ENCODE assay signal across 8 mouse cellular contexts in genomic region chr17:63185531-63185930, GRCm38 (mm10).
DNase-seq lines count a peak whose midpoint lies in the region; ATAC-seq and TF ChIP-seq lines count a peak whose summit lies in the region.

No protein-coding gene starts in this region.

- WGBS in kidney, postnatal 0 days: 33% methylated on average over 9 of the region's 9 CpGs
- WGBS in kidney, embryonic 14.5 days: 42% methylated on average over 9 of the region's 9 CpGs
- 48% methylated on average over 9 of the region's 9 CpGs for WGBS in forebrain, embryonic 10.5 days
- WGBS in midbrain, embryonic 15.5 days: 19% methylated on average over 9 of the region's 9 CpGs
- WGBS in intestine, postnatal 0 days: 42% methylated on average over 9 of the region's 9 CpGs

- peak; percentile 52 for DNase-seq in kidney, postnatal 0 days (ENCODE audit: low spot score)
- DNase-seq in forebrain, embryonic 10.5 days (ENCODE audit: extremely low spot score, low spot score): peak; percentile 44
- peak; percentile 54 for DNase-seq in layer of hippocampus, adult 11-12 months (ENCODE audit: low spot score)
- no peak for DNase-seq in frontal cortex, postnatal 25 days (ENCODE audit: low spot score in 2 of 2)
- DNase-seq in c-Kit-positive CD71-positive TER-119-positive erythroid progenitor cells, embryonic 14.5 days (ENCODE audit: low spot score): no peak

- no peak overlapping the region for H3K9ac ChIP-seq in kidney, postnatal 0 days (ENCODE audit: low read depth, low read length)
- no peak overlapping the region for H3K9ac ChIP-seq in kidney, embryonic 14.5 days (ENCODE audit: low read depth, low read length)
- H3K9ac ChIP-seq in midbrain, embryonic 15.5 days: no peak overlapping the region
- no peak overlapping the region for H3K9ac ChIP-seq in intestine, postnatal 0 days (ENCODE audit: low read depth, low read length)

- no peak overlapping the region for H3K27ac ChIP-seq in kidney, postnatal 0 days
- no peak overlapping the region for H3K27ac ChIP-seq in kidney, embryonic 14.5 days (ENCODE audit: low read depth, low read length)
- H3K27ac ChIP-seq in forebrain, embryonic 10.5 days: no peak overlapping the region
- H3K27ac ChIP-seq in midbrain, embryonic 15.5 days: no peak overlapping the region
- H3K27ac ChIP-seq in intestine, postnatal 0 days (ENCODE audit: low read depth, low read length): no peak overlapping the region

- H3K4me3 ChIP-seq in kidney, postnatal 0 days (replicated peaks; ENCODE audit: low read depth, low read length): no peak overlapping the region
- no peak overlapping the region for H3K4me3 ChIP-seq in kidney, embryonic 14.5 days (ENCODE audit: low read length)
- H3K4me3 ChIP-seq in forebrain, embryonic 10.5 days: no peak overlapping the region; the same call in 1 of the 2 replicates
- H3K4me3 ChIP-seq in midbrain, embryonic 15.5 days: no peak overlapping the region
- no peak overlapping the region for H3K4me3 ChIP-seq in intestine, postnatal 0 days (ENCODE audit: low read depth, low read length)

- H3K4me1 ChIP-seq in kidney, postnatal 0 days (replicated peaks; ENCODE audit: insufficient read depth, low read length): no peaks in the 10 kb centered on the region
- H3K4me1 ChIP-seq in kidney, embryonic 14.5 days (ENCODE audit: control insufficient read depth, insufficient read depth, low read length): no peaks in the 10 kb centered on the region
- peaks cover 28% of the 10 kb centered on the region for H3K4me1 ChIP-seq in forebrain, embryonic 10.5 days
- H3K4me1 ChIP-seq in midbrain, embryonic 15.5 days: peaks cover 10% of the 10 kb centered on the region
- no peaks in the 10 kb centered on the region for H3K4me1 ChIP-seq in intestine, postnatal 0 days (replicated peaks; ENCODE audit: control insufficient read depth, insufficient read depth, low read length)

- no peak; the same call in 1 of the 2 replicates for ATAC-seq in kidney, postnatal 0 days (replicated peaks; ENCODE audit: low FRiP score, low read depth)
- ATAC-seq in kidney, embryonic 14.5 days (ENCODE audit: low FRiP score, low TSS enrichment): no peak
- ATAC-seq in midbrain, embryonic 15.5 days (replicated peaks): no peak
- ATAC-seq in intestine, postnatal 0 days: no peak

- H3K36me3 ChIP-seq in kidney, postnatal 0 days (ENCODE audit: insufficient read depth, low read length): no peaks in the 10 kb centered on the region
- H3K36me3 ChIP-seq in kidney, embryonic 14.5 days (ENCODE audit: control insufficient read depth, insufficient read depth, low read length): no peaks in the 10 kb centered on the region
- H3K36me3 ChIP-seq in forebrain, embryonic 10.5 days (replicated peaks): no peaks in the 10 kb centered on the region
- H3K36me3 ChIP-seq in midbrain, embryonic 15.5 days (replicated peaks): no peaks in the 10 kb centered on the region
- no peaks in the 10 kb centered on the region for H3K36me3 ChIP-seq in intestine, postnatal 0 days (ENCODE audit: control insufficient read depth, insufficient read depth)

- no peaks in the 10 kb centered on the region for H3K27me3 ChIP-seq in kidney, postnatal 0 days (ENCODE audit: insufficient read depth, low read length)
- H3K27me3 ChIP-seq in kidney, embryonic 14.5 days (ENCODE audit: control insufficient read depth, insufficient read depth, low read length): no peaks in the 10 kb centered on the region
- peaks cover 51% of the 10 kb centered on the region for H3K27me3 ChIP-seq in forebrain, embryonic 10.5 days (ENCODE audit: poor library complexity, severe bottlenecking)
- no peaks in the 10 kb centered on the region for H3K27me3 ChIP-seq in midbrain, embryonic 15.5 days (replicated peaks)
- H3K27me3 ChIP-seq in intestine, postnatal 0 days (replicated peaks; ENCODE audit: control insufficient read depth, insufficient read depth, low read length): no peaks in the 10 kb centered on the region

- no peak for TF ChIP-seq CTCF in kidney, postnatal 0 days (IDR thresholded peaks at IDR 0.05; ENCODE audit: low read depth)
- no peak for TF ChIP-seq CTCF in intestine, postnatal 0 days (IDR thresholded peaks at IDR 0.05; ENCODE audit: low read depth)

- H3K4me2 ChIP-seq in kidney, postnatal 0 days (ENCODE audit: low read length): no peak overlapping the region
- no peak overlapping the region for H3K4me2 ChIP-seq in kidney, embryonic 14.5 days (replicated peaks; ENCODE audit: low read depth, low read length)
- peak overlapping the region; percentile 13; the same call in 1 of the 2 replicates for H3K4me2 ChIP-seq in midbrain, embryonic 15.5 days
- H3K4me2 ChIP-seq in intestine, postnatal 0 days (replicated peaks; ENCODE audit: low read depth): no peak overlapping the region

- H3K9me3 ChIP-seq in kidney, postnatal 0 days (replicated peaks; ENCODE audit: low read length): no peaks in the 10 kb centered on the region
- H3K9me3 ChIP-seq in kidney, embryonic 14.5 days (ENCODE audit: control insufficient read depth, low read length): no peaks in the 10 kb centered on the region
- no peaks in the 10 kb centered on the region for H3K9me3 ChIP-seq in forebrain, embryonic 10.5 days
- no peaks in the 10 kb centered on the region for H3K9me3 ChIP-seq in midbrain, embryonic 15.5 days
- no peaks in the 10 kb centered on the region for H3K9me3 ChIP-seq in intestine, postnatal 0 days (ENCODE audit: control insufficient read depth)

Comparison
In these comparisons a context has a peak if more than half of its experiments do, and no peak if none do; other contexts are left out.
1. DNase-seq: peak in kidney, postnatal 0 days (single experiment), forebrain, embryonic 10.5 days (single experiment) and layer of hippocampus, adult 11-12 months (single experiment); none in frontal cortex, postnatal 25 days (0 of 2) and c-Kit-positive CD71-positive TER-119-positive erythroid progenitor cells, embryonic 14.5 days (single experiment).